Mouse (Mus musculus) limb, embryonic 14.5 days (tissue): ENCODE data around the gene Dcdc2a. TPM values are rescaled to one million over a fixed set of nuclear protein-coding genes. Genes with fewer than 3 reads are reported as not detected.
A peak's percentile ranks its signal among the peaks of the same experiment; 100 is the strongest.

Source experiments
- ATAC-seq: fragments of 200-750 bp; cut with Nextera tagmentation; 2 replicates; pipeline ENCODE4 v1.8.0; 2017; ENCODE audit warnings: low read depth, moderate number of reproducible peaks, moderate TSS enrichment; ENCODE audit not compliant: low FRiP score
- DNase-seq: peaks from one replicate; pipeline ENCODE4 v3.0.0-alpha.2; 2015; ENCODE audit warnings: low spot score
- H3K27ac ChIP-seq: fragments of 300-500 bp; sonication (generic); replicated peaks from 2 replicates; pipeline ENCODE4 v1.5.1; 2014; ENCODE audit warnings: low read depth, mild to moderate bottlenecking, low read length, moderate library complexity, mixed read lengths
- H3K27me3 ChIP-seq: fragments of 300-500 bp; sonication (generic); 2 replicates; pipeline ENCODE4 v1.6.1; 2014; ENCODE audit warnings: low read length, mixed read lengths; ENCODE audit not compliant: control insufficient read depth, insufficient read depth
- H3K36me3 ChIP-seq: fragments of 300-500 bp; sonication (generic); 2 replicates; pipeline ENCODE4 v1.6.1; 2014; ENCODE audit warnings: mild to moderate bottlenecking, low read length, moderate library complexity, mixed read lengths; ENCODE audit not compliant: control insufficient read depth, insufficient read depth
- H3K4me1 ChIP-seq: fragments of 300-500 bp; sonication (generic); 2 replicates; pipeline ENCODE4 v1.6.1; 2014; ENCODE audit warnings: antibody characterized with exemption, low read length, mixed read lengths; ENCODE audit not compliant: control insufficient read depth, insufficient read depth
- H3K4me2 ChIP-seq: fragments of 300-500 bp; sonication (generic); replicated peaks from 2 replicates; pipeline ENCODE4 v1.6.1; 2014; ENCODE audit warnings: low read depth, mild to moderate bottlenecking, low read length, moderate library complexity; ENCODE audit not compliant: severe bottlenecking
- H3K4me3 ChIP-seq: fragments of 300-500 bp; sonication (generic); replicated peaks from 2 replicates; pipeline ENCODE4 v1.5.1; 2014; ENCODE audit warnings: low read length
- H3K9ac ChIP-seq: fragments of 300-500 bp; sonication (generic); 2 replicates; pipeline ENCODE4 v1.6.1; 2014; ENCODE audit warnings: mild to moderate bottlenecking, low read depth, low read length, moderate library complexity; ENCODE audit not compliant: severe bottlenecking
- H3K9me3 ChIP-seq: fragments of 300-500 bp; sonication (generic); 2 replicates; pipeline ENCODE4 v1.6.1; 2016; ENCODE audit warnings: low read length; ENCODE audit not compliant: control insufficient read depth
- POLR2A ChIP-seq: fragments of 200-500 bp; IDR thresholded peaks from 2 replicates; pipeline ENCODE4 v1.8.0; 2012; ENCODE audit warnings: inconsistent platforms, mild to moderate bottlenecking, moderate library complexity, borderline replicate concordance; ENCODE audit not compliant: insufficient read depth, insufficient read length; ENCODE audit errors: extremely low read depth
- WGBS: fragments of 180-500 bp; shearing (Covaris S2); extraction: QIAGEN DNeasy Blood & Tissue Kit; methylation state at CpG from one replicate; pipeline ENCODE4 v1.1.7; 2014; 5-methylcytosine and 5-hydroxymethylcytosine counted together
- polyA plus RNA-seq, 2 experiments: library from polyadenylated mRNA; depleted of rRNA in 1 of 2; stranded (reverse) in 1 of 2; unstranded in 1 of 2; fragments of >200 nt; fragmentation: Nextera tagmentation in 1 of 2; extraction: Ambion mirVana in 1 of 2; gene quantifications; 2 replicates each; pipeline versions ENCODE4 v1.2.1 to v1.2.3; 2012 to 2014

The Dcdc2a gene
- polyA plus RNA-seq, 2 experiments, result 0.82 to 0.84 TPM

GRCm38 (mm10) chr13:25052671-25053070 is 3.1 kb upstream of the Dcdc2a start:
- peaks cover 7% of the 10 kb centered on the region; the same call in 1 of the 2 replicates for H3K4me1 ChIP-seq
- H3K4me2 ChIP-seq, result no peak overlapping the region
- 84% methylated on average over 5 of the region's 5 CpGs for WGBS
- peaks cover 31% of the 10 kb centered on the region for H3K27me3 ChIP-seq
- no peaks in the 10 kb centered on the region for H3K36me3 ChIP-seq
- H3K4me3 ChIP-seq, result no peak overlapping the region
- DNase-seq, result no peak
- H3K9me3 ChIP-seq, result peaks cover 16% of the 10 kb centered on the region; the same call in 1 of the 2 replicates
- H3K9ac ChIP-seq, result no peak overlapping the region
- no peak overlapping the region for H3K27ac ChIP-seq
- no peak for ATAC-seq
- no peak for TF ChIP-seq POLR2A

- Histone ChIP-seq H3K27ac (no peak overlapping the region), H3K4me2 (peak overlapping the region; percentile 88)
These were observed 671 bp upstream of the Dcdc2a start for GRCm38 (mm10) chr13:25055111-25055554.

GRCm38 (mm10) chr13:25066659-25067058 is 10.9 kb downstream of the Dcdc2a start:
- Histone ChIP-seq H3K4me3 (no peak overlapping the region), H3K4me1 (no peaks in the 10 kb centered on the region), H3K27ac (no peak overlapping the region), H3K27me3 (no peaks in the 10 kb centered on the region), H3K36me3 (no peaks in the 10 kb centered on the region), H3K9me3 (no peaks in the 10 kb centered on the region), H3K4me2 (no peak overlapping the region), H3K9ac (no peak overlapping the region)
- DNase-seq (no peak), ATAC-seq (no peak)
- TF ChIP-seq POLR2A, result no peak
- 96% methylated on average over 2 of the region's 2 CpGs for WGBS

More at GRCm38 (mm10) chr13:25055111-25055554, 671 bp upstream of the Dcdc2a start:
- DNase-seq, result peak; percentile 56
- peak overlapping the region; percentile 46 for H3K9ac ChIP-seq
- H3K9me3 ChIP-seq, result peaks cover 6% of the 10 kb centered on the region; the same call in 1 of the 2 replicates
- H3K4me3 ChIP-seq, result peak overlapping the region; percentile 46
- TF ChIP-seq POLR2A, result no peak
- H3K4me1 ChIP-seq, result peaks cover 7% of the 10 kb centered on the region; the same call in 1 of the 2 replicates
- peak; percentile 79 for ATAC-seq
- H3K36me3 ChIP-seq, result no peaks in the 10 kb centered on the region
- peaks cover 31% of the 10 kb centered on the region for H3K27me3 ChIP-seq
- 4% methylated on average over 35 of the region's 35 CpGs for WGBS

GRCm38 (mm10) chr13:25067183-25067582 is 11.4 kb downstream of the Dcdc2a start:
- Histone ChIP-seq H3K9ac (no peak overlapping the region), H3K4me1 (no peaks in the 10 kb centered on the region), H3K9me3 (no peaks in the 10 kb centered on the region), H3K4me2 (no peak overlapping the region), H3K36me3 (no peaks in the 10 kb centered on the region), H3K27ac (no peak overlapping the region), H3K4me3 (no peak overlapping the region), H3K27me3 (no peaks in the 10 kb centered on the region)
- DNase-seq (no peak), ATAC-seq (no peak)
- TF ChIP-seq POLR2A, result no peak
- 54% methylated on average over 4 of the region's 4 CpGs for WGBS

- H3K27ac ChIP-seq, result no peak overlapping the region
- H3K4me3 ChIP-seq, result no peak overlapping the region
- H3K9ac ChIP-seq, result no peak overlapping the region
- 88% methylated on average over 4 of the region's 4 CpGs for WGBS
- H3K36me3 ChIP-seq, result no peaks in the 10 kb centered on the region
- ATAC-seq (no peak), DNase-seq (no peak)
- no peaks in the 10 kb centered on the region for H3K9me3 ChIP-seq
- no peak for TF ChIP-seq POLR2A
- H3K27me3 ChIP-seq, result no peaks in the 10 kb centered on the region
- no peaks in the 10 kb centered on the region for H3K4me1 ChIP-seq
- no peak overlapping the region for H3K4me2 ChIP-seq
These were observed 14.0 kb downstream of the Dcdc2a start for GRCm38 (mm10) chr13:25069765-25070164.
